Mouse (Mus musculus): ENCODE data around the gene Fgfr2. TPM values are rescaled to one million over a fixed set of nuclear protein-coding genes. Genes with fewer than 3 reads are reported as not detected.

Gene Fgfr2
- total and polyA plus RNA-seq, 2 experiments from 2014 or later = 12.1 to 32.6 TPM

DNA sequence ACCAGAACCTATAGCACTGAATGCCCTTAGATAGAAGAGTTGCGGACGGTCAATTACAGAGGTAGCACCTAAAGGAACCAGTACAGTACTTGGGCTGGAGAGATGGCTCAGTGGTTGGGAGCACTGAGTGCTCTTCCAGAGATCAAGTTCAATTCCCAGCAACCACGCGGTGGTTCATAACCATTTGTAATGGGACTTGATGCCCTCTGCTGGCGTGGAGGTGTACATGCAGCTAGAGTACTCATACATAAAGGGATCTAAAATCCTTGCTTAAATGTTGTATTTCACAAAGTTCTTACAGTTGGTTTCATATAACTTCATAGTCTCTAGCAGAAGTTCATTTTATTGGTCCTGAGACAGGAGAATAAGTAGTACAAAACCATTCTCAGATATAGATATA, 10.4 kb upstream of the Fgfr2 start:
- Histone ChIP-seq H3K4me2 (ENCODE audit: low read depth, low read length, poor library complexity, severe bottlenecking) (no peak overlapping the region), H3K27ac (ENCODE audit: low read depth, low read length) (no peak overlapping the region), H3K4me1 (ENCODE audit: insufficient read depth, low read length) (no peaks in the 10 kb centered on the region), H3K36me3 (ENCODE audit: insufficient read depth, low read length) (no peaks in the 10 kb centered on the region), H3K9me3 (ENCODE audit: low read length) (no peaks in the 10 kb centered on the region), H3K4me3 (ENCODE audit: low read depth, low read length) (no peak overlapping the region), H3K27me3 (ENCODE audit: insufficient read depth, low read length) (no peaks in the 10 kb centered on the region), H3K9ac (replicated peaks; ENCODE audit: low read length, poor library complexity, severe bottlenecking) (no peak overlapping the region)
- 77% methylated on average over 5 of the region's 5 CpGs for WGBS
- DNase-seq (ENCODE audit: low spot score) (no peak), ATAC-seq (ENCODE audit: low FRiP score) (no peak)
- TF ChIP-seq CTCF (IDR thresholded peaks at IDR 0.05) = peak; percentile 46

DNA sequence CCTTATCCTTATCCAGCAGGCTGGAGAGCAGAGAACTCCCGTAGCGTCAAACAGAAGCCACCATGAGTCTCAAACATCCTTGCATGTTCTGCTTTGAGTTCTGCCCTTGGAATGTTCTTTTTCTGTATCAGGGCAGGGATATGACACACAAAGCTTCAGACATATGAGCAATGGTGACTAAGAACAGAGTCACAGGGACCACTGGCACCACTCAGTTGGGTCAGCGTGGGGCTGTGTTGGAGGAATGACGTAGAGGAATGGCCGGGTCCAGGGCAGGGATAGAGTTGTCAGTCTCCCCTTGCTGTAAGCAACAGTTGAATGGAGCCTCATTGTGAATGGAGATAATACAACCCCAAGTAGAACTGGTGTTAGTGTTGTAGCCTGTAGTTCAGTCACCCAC, 9.6 kb upstream of the Fgfr2 start:
- H3K9ac ChIP-seq (replicated peaks; ENCODE audit: low read length, poor library complexity, severe bottlenecking) = no peak overlapping the region
- no peaks in the 10 kb centered on the region for H3K27me3 ChIP-seq (ENCODE audit: insufficient read depth, low read length)
- H3K9me3 ChIP-seq (ENCODE audit: low read length) = no peaks in the 10 kb centered on the region
- no peaks in the 10 kb centered on the region for H3K4me1 ChIP-seq (ENCODE audit: insufficient read depth, low read length)
- no peak overlapping the region for H3K4me2 ChIP-seq (ENCODE audit: low read depth, low read length, poor library complexity, severe bottlenecking)
- TF ChIP-seq CTCF (IDR thresholded peaks at IDR 0.05) = no peak
- DNase-seq (ENCODE audit: low spot score) (no peak), ATAC-seq (ENCODE audit: low FRiP score) (no peak)
- WGBS = 94% methylated on average over 5 of the region's 5 CpGs
- H3K4me3 ChIP-seq (ENCODE audit: low read depth, low read length) = no peak overlapping the region
- no peak overlapping the region for H3K27ac ChIP-seq (ENCODE audit: low read depth, low read length)
- no peaks in the 10 kb centered on the region for H3K36me3 ChIP-seq (ENCODE audit: insufficient read depth, low read length)

DNA sequence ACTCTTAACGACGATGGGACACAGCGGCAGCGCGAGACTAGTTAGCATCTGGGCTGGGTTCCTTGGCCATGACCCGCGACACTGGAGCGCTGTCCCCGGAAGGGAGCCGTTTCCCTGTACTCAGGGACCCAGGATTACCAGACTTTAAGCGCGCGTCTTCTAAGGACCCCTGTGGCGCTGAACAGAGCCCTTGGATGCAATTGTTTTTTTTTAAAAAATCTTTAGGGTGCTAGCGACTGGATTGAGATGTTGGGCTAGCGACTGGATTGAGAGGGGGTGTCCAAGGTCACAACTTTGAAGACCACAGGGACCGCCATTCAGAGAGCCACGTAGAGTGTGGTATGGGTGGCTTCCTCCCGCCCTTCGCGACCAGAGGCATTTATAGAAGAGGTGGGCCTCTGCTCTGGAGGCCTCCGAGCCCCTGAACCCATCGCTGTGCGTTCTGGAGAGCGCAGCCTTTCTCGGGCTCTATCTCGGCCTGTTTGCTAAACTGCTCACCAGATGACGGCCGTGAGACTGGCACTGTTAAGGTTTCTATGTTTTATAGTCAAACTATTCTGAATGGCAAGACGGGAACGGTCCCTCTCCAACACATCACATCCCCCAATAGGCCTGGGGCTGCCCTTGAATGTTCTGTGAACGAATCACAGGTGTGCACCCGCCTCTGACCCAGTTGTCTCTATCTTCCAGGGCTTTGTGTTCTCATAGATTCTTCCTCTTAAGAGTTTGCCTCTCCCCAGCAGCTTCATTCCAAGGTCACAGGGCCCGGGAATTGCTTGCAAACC, 1.7 kb upstream of the Fgfr2 start:
- no peak for TF ChIP-seq CTCF (IDR thresholded peaks at IDR 0.05)
- no peak overlapping the region for H3K27ac ChIP-seq (ENCODE audit: low read depth, low read length)
- peak overlapping the region; percentile 90 for H3K4me2 ChIP-seq (ENCODE audit: low read depth, low read length, poor library complexity, severe bottlenecking)
- H3K4me3 ChIP-seq (ENCODE audit: low read depth, low read length) = peak overlapping the region; percentile 89
- H3K36me3 ChIP-seq (ENCODE audit: insufficient read depth, low read length) = no peaks in the 10 kb centered on the region
- 16% methylated on average over 34 of the region's 34 CpGs for WGBS
- no peaks in the 10 kb centered on the region for H3K9me3 ChIP-seq (ENCODE audit: low read length)
- DNase-seq (ENCODE audit: low spot score) (no peak), ATAC-seq (ENCODE audit: low FRiP score) (no peak)
- peaks cover 7% of the 10 kb centered on the region; the same call in 1 of the 2 replicates for H3K4me1 ChIP-seq (ENCODE audit: insufficient read depth, low read length)
- peak overlapping the region; percentile 77; the same call in 1 of the 2 replicates for H3K9ac ChIP-seq (replicated peaks; ENCODE audit: low read length, poor library complexity, severe bottlenecking)
- H3K27me3 ChIP-seq (ENCODE audit: insufficient read depth, low read length) = peaks cover 7% of the 10 kb centered on the region

DNA sequence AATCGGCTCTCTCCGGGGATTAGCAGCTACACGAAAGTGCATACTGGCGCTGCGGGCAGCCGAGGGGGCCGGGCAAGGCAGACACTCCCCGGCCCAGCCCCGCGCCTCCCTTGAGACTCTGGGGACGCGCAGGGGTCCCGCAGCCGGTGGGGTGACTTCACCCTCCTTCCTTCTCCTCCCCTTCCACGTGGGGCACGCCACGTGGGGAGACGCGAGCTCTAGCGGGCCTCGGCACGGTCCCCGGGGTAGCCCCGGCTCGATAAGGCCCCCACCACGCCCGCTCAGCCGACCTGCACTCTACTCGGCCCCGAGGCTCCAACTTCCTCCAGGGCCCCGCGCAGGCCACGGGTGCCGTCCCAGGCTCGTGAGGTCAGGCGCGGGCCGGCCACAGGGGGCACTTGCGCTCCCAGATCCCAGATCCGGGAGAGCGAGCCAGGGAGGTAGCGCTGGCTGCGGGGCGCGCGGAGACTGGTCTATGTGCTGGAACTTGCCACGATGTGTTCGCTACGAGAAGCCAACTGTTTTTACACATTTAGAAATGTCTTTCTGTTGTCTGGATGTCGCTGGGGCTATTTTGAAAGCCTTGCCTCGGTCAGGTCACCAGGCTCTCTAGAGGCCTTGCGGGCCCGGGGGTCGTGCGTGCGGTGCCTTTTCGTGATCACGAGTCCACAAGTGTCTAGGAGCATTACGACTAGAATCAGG, 1.0 kb upstream of the Fgfr2 start, which contains the start of gene Ctbp2:
Ctbp2 (minus strand) TSS at position 356 of the 702 bp plus-strand sequence.
- peak; percentile 73 for ATAC-seq (ENCODE audit: low FRiP score)

DNA sequence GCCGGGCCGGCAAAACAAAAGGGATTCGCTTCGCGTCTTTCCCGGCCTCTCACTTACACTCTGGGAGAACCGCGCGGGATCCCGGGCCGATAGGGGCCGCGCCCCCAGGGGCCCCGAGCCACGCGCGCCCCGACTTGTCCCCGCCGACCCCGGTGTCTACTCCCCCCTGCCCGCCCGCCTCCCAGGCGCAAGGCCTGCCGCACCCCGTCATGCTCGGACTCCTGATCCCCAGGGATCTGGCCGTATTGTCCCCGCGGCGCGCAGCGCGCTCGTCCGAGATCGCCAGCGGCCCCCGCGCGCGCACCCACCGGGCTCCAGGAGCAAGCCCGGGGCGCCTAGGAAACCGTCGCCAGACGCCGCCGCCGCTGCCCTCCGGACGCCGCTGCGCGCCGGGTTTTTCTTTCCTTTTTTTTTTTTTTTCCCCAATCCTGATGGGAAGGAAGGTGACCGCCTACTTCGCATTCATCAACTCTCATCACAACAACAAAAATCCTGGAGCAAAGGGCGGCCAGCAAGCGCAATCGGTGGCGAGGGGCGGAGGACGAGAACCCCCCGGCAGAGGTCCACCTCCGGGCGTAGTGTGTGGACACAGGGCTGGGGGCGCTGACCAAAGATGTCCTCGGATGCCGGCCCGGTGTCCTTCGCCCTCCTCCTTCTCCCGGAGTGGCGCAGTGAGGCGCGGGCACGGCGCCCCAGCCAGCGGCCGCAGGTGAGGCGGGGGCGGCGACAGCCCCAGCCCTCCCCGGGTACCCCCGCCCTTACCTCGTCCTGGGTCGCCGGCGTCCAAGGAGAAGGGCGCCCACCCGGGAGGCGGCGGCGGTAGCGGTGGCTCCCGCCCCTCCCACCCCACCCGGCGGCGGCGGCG, 539 bp downstream of the Fgfr2 start:
- H3K4me1 ChIP-seq (ENCODE audit: insufficient read depth, low read length) = peaks cover 7% of the 10 kb centered on the region; the same call in 1 of the 2 replicates
- WGBS = 1% methylated on average over 46 of the region's 102 CpGs
- H3K36me3 ChIP-seq (ENCODE audit: insufficient read depth, low read length) = no peaks in the 10 kb centered on the region
- ATAC-seq (ENCODE audit: low FRiP score) (peak; percentile 48), DNase-seq (ENCODE audit: low spot score) (peak; percentile 54)
- H3K9ac ChIP-seq (replicated peaks; ENCODE audit: low read length, poor library complexity, severe bottlenecking) = peak overlapping the region; percentile 77
- no peak for TF ChIP-seq CTCF (IDR thresholded peaks at IDR 0.05)
- no peaks in the 10 kb centered on the region for H3K9me3 ChIP-seq (ENCODE audit: low read length)
- peak overlapping the region; percentile 86 for H3K27ac ChIP-seq (ENCODE audit: low read depth, low read length)
- H3K4me2 ChIP-seq (ENCODE audit: low read depth, low read length, poor library complexity, severe bottlenecking) = peak overlapping the region; percentile 90
- peaks cover 7% of the 10 kb centered on the region for H3K27me3 ChIP-seq (ENCODE audit: insufficient read depth, low read length)
- peak overlapping the region; percentile 89 for H3K4me3 ChIP-seq (ENCODE audit: low read depth, low read length)

More for the DNA sequence above, 1.0 kb upstream of the Fgfr2 start, which contains the start of gene Ctbp2:
- Histone ChIP-seq H3K27me3 (ENCODE audit: insufficient read depth, low read length) (peaks cover 7% of the 10 kb centered on the region), H3K4me2 (ENCODE audit: low read depth, low read length, poor library complexity, severe bottlenecking) (peak within 1 kb of the TSS; percentile 90), H3K27ac (ENCODE audit: low read depth, low read length) (peak within 1 kb of the TSS; percentile 86), H3K36me3 (ENCODE audit: insufficient read depth, low read length) (no peaks in the 10 kb centered on the region), H3K9me3 (ENCODE audit: low read length) (no peaks in the 10 kb centered on the region), H3K9ac (replicated peaks; ENCODE audit: low read length, poor library complexity, severe bottlenecking) (peak within 1 kb of the TSS; percentile 77), H3K4me1 (ENCODE audit: insufficient read depth, low read length) (peaks cover 7% of the 10 kb centered on the region; the same call in 1 of the 2 replicates), H3K4me3 (ENCODE audit: low read depth, low read length) (peak within 1 kb of the TSS; percentile 89)
- DNase-seq (ENCODE audit: low spot score) = peak; percentile 70
- peak; percentile 67 for TF ChIP-seq CTCF (IDR thresholded peaks at IDR 0.05)
- under 1% methylated on average over 53 of the region's 59 CpGs for WGBS

Data from midbrain, postnatal 0 days (tissue).